Mouse (Mus musculus): ENCODE data around the gene Lrp2.

DNA sequence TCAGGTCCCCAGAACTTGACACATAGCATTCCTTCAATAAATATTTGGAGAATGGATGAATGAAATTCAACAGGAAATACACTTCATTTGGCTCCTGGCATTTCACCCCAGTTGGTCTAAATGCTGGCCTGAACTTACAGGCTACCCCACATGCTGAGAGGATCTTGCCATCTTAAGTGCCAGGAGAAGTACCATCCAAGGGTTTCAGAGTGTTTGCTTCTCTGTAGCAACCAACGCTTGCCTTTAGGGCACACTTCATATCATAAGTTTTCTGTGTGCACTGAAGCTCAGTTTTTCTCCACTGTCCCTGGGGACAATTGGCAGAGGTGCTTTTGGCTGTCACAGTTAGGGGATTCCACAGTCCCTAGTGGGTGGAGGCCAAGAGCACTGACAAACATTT, 4.7 kb upstream of the Lrp2 start:
- TF ChIP-seq POLR2A (IDR thresholded peaks at IDR 0.05; ENCODE audit: borderline replicate concordance, extremely low read depth, low read depth, low read length), result no peak
- TF ChIP-seq CTCF (IDR thresholded peaks at IDR 0.05; ENCODE audit: insufficient read depth, low read length), result no peak

Measured in lung, adult 2 months (tissue).